Mouse (Mus musculus) CH12.LX (cell line): ENCODE results near the gene Vkorc1l1.

Experiments
- BHLHE40 ChIP-seq: IDR thresholded peaks from 2 replicates; pipeline ENCODE4 v1.6.1; 2011; ENCODE audit warnings: mild to moderate bottlenecking, low read depth, low read length, improper control_type of control experiment
- CTCF ChIP-seq, 2 experiments: IDR thresholded peaks in 1 of 2; conservative IDR thresholded peaks in 1 of 2; 2 replicates each; pipeline ENCODE4 v1.5.1; 2011 to 2012; ENCODE audit warnings: low read depth in 2 of 2, low read length in 2 of 2, improper control_type of control experiment in 1 of 2, inconsistent platforms in 1 of 2, mild to moderate bottlenecking in 1 of 2, moderate library complexity in 1 of 2
- EP300 ChIP-seq: IDR thresholded peaks from 2 replicates; pipeline ENCODE4 v1.6.1; 2011; ENCODE audit warnings: low read length, improper control_type of control experiment
- MAZ ChIP-seq: IDR thresholded peaks from 2 replicates; pipeline ENCODE4 v1.6.1; 2012; ENCODE audit warnings: low read depth, mild to moderate bottlenecking, inconsistent platforms, low read length, improper control_type of control experiment, moderate library complexity
- NRF1 ChIP-seq: IDR thresholded peaks from 2 replicates; pipeline ENCODE4 v1.6.1; 2014; ENCODE audit warnings: low read depth, mild to moderate bottlenecking, inconsistent platforms, low read length, improper control_type of control experiment, moderate library complexity
- POLR2A ChIP-seq: IDR thresholded peaks from 2 replicates; pipeline ENCODE4 v1.6.1; 2011; ENCODE audit warnings: low read depth, mild to moderate bottlenecking, improper control_type of control experiment, low read length
- USF1 ChIP-seq: IDR thresholded peaks from 2 replicates; pipeline ENCODE4 v1.6.1; 2014; ENCODE audit warnings: low read depth, mild to moderate bottlenecking, inconsistent platforms, low read length, improper control_type of control experiment

GRCm38 (mm10) chr5:129974866-129975311 is 33.1 kb downstream of the Vkorc1l1 start:
- TF ChIP-seq NRF1: no peak
- no peak for TF ChIP-seq POLR2A
- no peak for TF ChIP-seq EP300
- no peak for TF ChIP-seq BHLHE40
- TF ChIP-seq MAZ: no peak
- TF ChIP-seq CTCF (conservative IDR thresholded peaks at IDR 0.05 in 1 of 2, IDR thresholded peaks at IDR 0.05 in 1 of 2; ENCODE audit: low read depth in 2 of 2, low read length in 2 of 2): no peak
- no peak for TF ChIP-seq USF1
